Mouse (Mus musculus): ENCODE data around the gene Dnajc22. TPM values are rescaled to one million over a fixed set of nuclear protein-coding genes. Genes with fewer than 3 reads are reported as not detected.
"Not testable (repeated sequence)": the region's sequence is repeated elsewhere in the genome, so short reads cannot be mapped to it uniquely, and the experiment has no call there.

The Dnajc22 gene
- 14.4 and 16.9 TPM in 2 replicates for polyA plus RNA-seq (2016; fragmentation: Nextera tagmentation; extraction: Ambion mirVana)

GRCm38 (mm10) chr15:99092870-99093269, at the start of gene Dnajc22:
TSS of gene Dnajc22 (plus strand) at chr15:99093170.
- Histone ChIP-seq H3K27me3 (replicated peaks) (peaks cover 100% of the 10 kb centered on the region), H3K9ac (no peak within 1 kb of the TSS), H3K27ac (no peak within 1 kb of the TSS), H3K4me3 (peak within 1 kb of the TSS; percentile 48), H3K9me3 (replicated peaks) (no peaks in the 10 kb centered on the region), H3K4me1 (peaks cover 39% of the 10 kb centered on the region), H3K36me3 (no peaks in the 10 kb centered on the region), H3K4me2 (peak within 1 kb of the TSS; percentile 68)
- no peak for ATAC-seq
- 36% methylated on average over 8 of the region's 8 CpGs for WGBS (ENCODE audit: insufficient replicate concordance)

DNA sequence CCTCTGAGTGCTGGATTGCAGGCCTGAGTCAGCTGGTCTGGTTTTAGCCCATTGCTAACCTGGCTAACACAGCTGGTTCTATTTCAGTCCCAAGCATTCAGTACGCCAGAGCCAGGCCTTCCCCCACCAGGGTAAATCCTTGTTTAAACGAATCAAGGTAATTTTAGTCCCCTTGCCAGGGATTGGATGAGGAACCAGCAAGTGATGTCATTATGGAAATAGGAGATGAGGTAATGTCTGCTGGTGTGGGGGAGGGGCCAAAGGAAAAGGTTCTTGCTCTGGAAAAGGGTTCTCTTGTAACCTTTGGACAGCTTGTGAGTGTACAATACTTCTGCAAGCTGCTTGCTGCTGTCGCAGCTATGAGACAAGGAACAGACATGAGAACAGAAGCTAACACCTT, 48.1 kb upstream of the Dnajc22 start:
- no peak overlapping the region for H3K27ac ChIP-seq
- 49% methylated on average over 3 of the region's 3 CpGs for WGBS (ENCODE audit: insufficient replicate concordance)
- no peaks in the 10 kb centered on the region for H3K9me3 ChIP-seq (replicated peaks)
- peaks cover 35% of the 10 kb centered on the region for H3K27me3 ChIP-seq (replicated peaks)
- H3K9ac ChIP-seq = no peak overlapping the region
- no peak for ATAC-seq
- no peaks in the 10 kb centered on the region for H3K36me3 ChIP-seq
- peaks cover 14% of the 10 kb centered on the region for H3K4me1 ChIP-seq
- no peak overlapping the region for H3K4me2 ChIP-seq
- no peak overlapping the region for H3K4me3 ChIP-seq

DNA sequence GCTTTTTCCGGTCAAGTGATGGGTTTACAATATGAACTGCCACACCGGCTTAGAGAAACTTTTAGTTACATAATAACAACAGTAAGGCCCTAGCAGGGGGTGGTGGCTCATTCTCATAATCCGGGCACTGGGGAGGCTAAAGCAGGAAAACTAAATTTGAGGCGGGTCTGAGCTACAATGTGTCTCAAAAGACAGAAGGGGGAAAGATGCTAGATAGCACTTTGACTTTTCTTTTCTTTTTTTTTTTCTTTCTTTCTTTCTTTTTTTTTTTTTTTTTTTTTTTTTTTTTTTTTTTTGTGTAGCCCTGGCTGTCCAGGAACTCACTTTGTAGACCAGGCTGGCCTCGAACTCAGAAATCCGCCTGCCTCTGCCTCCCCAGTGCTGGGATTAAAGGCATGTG, 47.2 kb upstream of the Dnajc22 start:
- 73% methylated on average over 6 of the region's 6 CpGs for WGBS (ENCODE audit: insufficient replicate concordance)
- H3K36me3 ChIP-seq; H3K4me2 ChIP-seq; H3K9ac ChIP-seq; H3K27ac ChIP-seq; H3K4me3 ChIP-seq; ATAC-seq; H3K9me3 ChIP-seq (replicated peaks); H3K4me1 ChIP-seq: not testable (repeated sequence)
- peaks cover 44% of the 10 kb centered on the region for H3K27me3 ChIP-seq (replicated peaks)

DNA sequence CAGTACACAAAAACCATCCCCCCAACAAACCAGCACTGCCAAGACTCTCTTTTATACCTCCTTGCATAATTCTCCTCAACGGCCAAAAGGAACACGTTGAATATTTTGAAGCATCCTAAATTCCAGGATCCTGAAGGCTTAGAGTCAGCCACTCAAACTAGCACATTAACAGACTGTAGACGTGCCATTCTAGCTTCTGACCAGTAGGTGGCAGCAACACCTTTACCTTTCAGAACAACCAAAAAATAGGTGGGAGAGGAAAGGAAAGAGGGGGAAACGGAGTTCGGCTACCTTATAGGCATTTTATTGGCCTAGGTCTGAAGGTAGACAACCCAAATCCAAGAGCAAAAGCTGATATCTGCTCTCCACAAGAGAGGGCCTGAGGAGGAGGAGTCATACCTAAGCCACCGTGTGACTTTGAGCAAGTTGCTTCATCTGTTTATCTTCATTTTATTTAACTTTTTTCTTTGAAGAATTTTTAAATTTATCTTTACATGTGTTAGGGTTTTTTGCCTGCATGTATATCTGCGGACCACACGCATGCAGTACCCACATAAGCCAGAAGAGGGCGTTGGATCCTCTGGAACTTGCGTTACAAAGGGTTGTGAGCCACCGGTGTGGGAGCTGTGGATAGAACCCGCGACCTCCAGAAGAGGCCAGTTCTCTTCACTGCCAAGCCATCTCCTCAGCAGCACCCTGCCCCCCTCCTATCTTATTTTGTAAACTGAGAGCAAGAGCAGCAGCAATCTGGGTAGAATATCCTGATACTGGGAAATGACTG, 43.3 kb upstream of the Dnajc22 start:
- no peak overlapping the region for H3K27ac ChIP-seq
- WGBS (ENCODE audit: insufficient replicate concordance) = 30% methylated on average over 13 of the region's 13 CpGs
- no peak overlapping the region for H3K9ac ChIP-seq
- H3K4me2 ChIP-seq = no peak overlapping the region
- no peak for ATAC-seq
- H3K27me3 ChIP-seq (replicated peaks) = peaks cover 61% of the 10 kb centered on the region
- H3K9me3 ChIP-seq (replicated peaks) = no peaks in the 10 kb centered on the region
- no peaks in the 10 kb centered on the region for H3K4me1 ChIP-seq
- H3K36me3 ChIP-seq = no peaks in the 10 kb centered on the region
- H3K4me3 ChIP-seq = no peak overlapping the region

GRCm38 (mm10) chr15:99053373-99053772, 39.6 kb upstream of the Dnajc22 start:
- Histone ChIP-seq H3K27ac (no peak overlapping the region), H3K4me2 (no peak overlapping the region)
- 22% methylated on average over 9 of the region's 9 CpGs for WGBS (ENCODE audit: insufficient replicate concordance)

GRCm38 (mm10) chr15:99055040-99055439, 37.9 kb upstream of the Dnajc22 start, which contains the start of gene Prph:
TSS of gene Prph (plus strand) at chr15:99055174.
- no peak within 1 kb of the TSS for H3K27ac ChIP-seq
- no peaks in the 10 kb centered on the region for H3K36me3 ChIP-seq
- H3K4me3 ChIP-seq = peak within 1 kb of the TSS; percentile 38
- no peak within 1 kb of the TSS for H3K9ac ChIP-seq
- H3K27me3 ChIP-seq (replicated peaks) = peaks cover 99% of the 10 kb centered on the region
- WGBS (ENCODE audit: insufficient replicate concordance) = 4% methylated on average over 30 of the region's 30 CpGs
- H3K4me2 ChIP-seq = peak within 1 kb of the TSS; percentile 54
- no peak for ATAC-seq
- H3K9me3 ChIP-seq (replicated peaks) = no peaks in the 10 kb centered on the region
- peaks cover 19% of the 10 kb centered on the region for H3K4me1 ChIP-seq

More at GRCm38 (mm10) chr15:99053373-99053772, 39.6 kb upstream of the Dnajc22 start:
- ATAC-seq = no peak
- Histone ChIP-seq H3K9ac (no peak overlapping the region), H3K36me3 (no peaks in the 10 kb centered on the region), H3K9me3 (replicated peaks) (no peaks in the 10 kb centered on the region), H3K4me1 (peaks cover 19% of the 10 kb centered on the region), H3K27me3 (replicated peaks) (peaks cover 84% of the 10 kb centered on the region), H3K4me3 (no peak overlapping the region)

- peak; percentile 42 for ATAC-seq
- H3K27me3 ChIP-seq (replicated peaks) = peaks cover 99% of the 10 kb centered on the region
These were observed 37.4 kb upstream of the Dnajc22 start for GRCm38 (mm10) chr15:99055511-99055961.

DNA sequence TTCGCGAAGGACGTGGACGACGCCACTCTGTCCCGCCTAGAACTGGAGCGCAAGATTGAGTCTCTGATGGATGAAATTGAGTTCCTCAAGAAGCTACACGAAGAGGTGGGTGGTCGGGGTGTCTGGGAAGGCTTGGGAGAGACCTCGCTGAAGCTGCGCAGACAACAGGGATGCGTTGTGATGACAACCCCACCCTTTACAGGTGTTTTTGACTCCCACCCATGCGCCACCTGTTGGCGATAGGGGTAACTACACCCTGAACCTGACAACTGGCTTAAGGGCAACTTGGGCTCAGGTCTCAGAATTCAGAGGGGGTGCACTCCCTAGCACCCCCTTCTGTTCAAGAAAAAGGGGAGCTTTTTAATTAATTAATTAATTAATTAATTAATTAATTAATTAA, 36.6 kb upstream of the Dnajc22 start:
- peak; percentile 28; the same call in 1 of the 2 replicates for ATAC-seq
- 11% methylated on average over 14 of the region's 14 CpGs for WGBS (ENCODE audit: insufficient replicate concordance)
- Histone ChIP-seq H3K27me3 (replicated peaks) (peaks cover 98% of the 10 kb centered on the region), H3K9me3 (replicated peaks) (no peaks in the 10 kb centered on the region), H3K9ac (no peak overlapping the region), H3K4me3 (no peak overlapping the region), H3K4me2 (peak overlapping the region; percentile 54; the same call in 1 of the 2 replicates), H3K27ac (no peak overlapping the region), H3K4me1 (peaks cover 19% of the 10 kb centered on the region), H3K36me3 (no peaks in the 10 kb centered on the region)

More at GRCm38 (mm10) chr15:99055511-99055961, 37.4 kb upstream of the Dnajc22 start:
- Histone ChIP-seq H3K9ac (no peak overlapping the region), H3K36me3 (no peaks in the 10 kb centered on the region), H3K4me2 (peak overlapping the region; percentile 54), H3K4me1 (peaks cover 19% of the 10 kb centered on the region), H3K9me3 (replicated peaks) (no peaks in the 10 kb centered on the region), H3K4me3 (peak overlapping the region; percentile 38), H3K27ac (no peak overlapping the region)
- 1% methylated on average over 37 of the region's 37 CpGs for WGBS (ENCODE audit: insufficient replicate concordance)

DNA sequence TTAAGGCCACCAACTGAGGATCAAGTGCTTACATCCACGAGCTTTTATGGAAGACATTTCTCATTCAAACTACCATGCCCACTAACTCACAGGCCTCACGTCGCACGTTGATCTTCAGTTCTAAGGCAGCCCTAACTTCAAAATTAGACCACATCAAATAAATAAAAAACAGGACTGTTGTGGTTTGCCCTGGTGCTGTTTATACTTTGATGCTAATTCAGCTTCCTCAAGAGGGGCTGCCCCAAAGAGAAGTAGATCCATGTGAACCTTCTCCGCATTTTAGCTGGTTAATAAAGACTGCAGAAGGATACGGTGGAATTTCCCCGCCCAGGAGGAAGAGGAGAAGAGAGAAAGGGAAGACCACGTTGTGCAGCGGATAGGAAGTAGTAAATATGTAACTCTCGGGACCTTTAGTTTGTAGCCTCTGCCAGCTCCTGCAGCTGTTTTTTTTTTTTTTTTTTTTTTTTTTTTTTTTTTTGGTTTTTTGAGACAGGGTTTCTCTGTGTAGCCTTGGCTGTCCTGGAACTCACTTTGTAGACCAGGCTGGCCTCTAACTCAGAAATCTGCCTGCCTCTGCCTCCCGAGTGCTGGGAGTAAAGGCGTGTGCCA, 27.3 kb upstream of the Dnajc22 start:
- H3K4me1 ChIP-seq = no peaks in the 10 kb centered on the region
- no peak overlapping the region for H3K9ac ChIP-seq
- no peak overlapping the region for H3K4me2 ChIP-seq
- H3K27me3 ChIP-seq (replicated peaks) = peaks cover 67% of the 10 kb centered on the region
- no peak for ATAC-seq
- 58% methylated on average over 12 of the region's 12 CpGs for WGBS (ENCODE audit: insufficient replicate concordance)
- H3K36me3 ChIP-seq = no peaks in the 10 kb centered on the region
- no peak overlapping the region for H3K27ac ChIP-seq
- H3K9me3 ChIP-seq (replicated peaks) = no peaks in the 10 kb centered on the region
- no peak overlapping the region for H3K4me3 ChIP-seq

GRCm38 (mm10) chr15:99071988-99072387, 21.0 kb upstream of the Dnajc22 start:
- Histone ChIP-seq H3K27me3 (replicated peaks) (peaks cover 23% of the 10 kb centered on the region), H3K36me3 (peaks cover 7% of the 10 kb centered on the region), H3K4me3 (no peak overlapping the region), H3K4me2 (no peak overlapping the region), H3K27ac (no peak overlapping the region), H3K9me3 (replicated peaks) (no peaks in the 10 kb centered on the region), H3K4me1 (peaks cover 20% of the 10 kb centered on the region), H3K9ac (no peak overlapping the region)
- WGBS (ENCODE audit: insufficient replicate concordance) = 60% methylated on average over 1 of the region's 1 CpGs
- ATAC-seq = no peak

GRCm38 (mm10) chr15:99074019-99074599, 18.9 kb upstream of the Dnajc22 start, which contains the start of gene Troap:
TSS of gene Troap (plus strand) at chr15:99074575.
- peaks cover 28% of the 10 kb centered on the region for H3K36me3 ChIP-seq
- peak within 1 kb of the TSS; percentile 92 for H3K27ac ChIP-seq
- peaks cover 14% of the 10 kb centered on the region; the same call in 1 of the 2 replicates for H3K27me3 ChIP-seq (replicated peaks)
- peak within 1 kb of the TSS; percentile 83 for H3K4me2 ChIP-seq
- peak; percentile 38 for ATAC-seq
- WGBS (ENCODE audit: insufficient replicate concordance) = 18% methylated on average over 9 of the region's 9 CpGs
- peak within 1 kb of the TSS; percentile 88 for H3K9ac ChIP-seq
- H3K4me3 ChIP-seq = peak within 1 kb of the TSS; percentile 89
- no peaks in the 10 kb centered on the region for H3K9me3 ChIP-seq (replicated peaks)
- peaks cover 35% of the 10 kb centered on the region for H3K4me1 ChIP-seq
